Mouse (Mus musculus) E14TG2a.4 (cell line): ENCODE results near the gene Rdh19.
A peak's percentile ranks its signal among the peaks of the same experiment; 100 is the strongest.

ENCODE experiments used
- H3K27me3 ChIP-seq: 2 replicates; pipeline ENCODE4 v1.6.1; 2014; ENCODE audit warnings: low read length, control low read depth; ENCODE audit not compliant: insufficient read depth
- H3K36me3 ChIP-seq: 2 replicates; pipeline ENCODE4 v1.6.1; 2014; ENCODE audit warnings: low read length, control low read depth; ENCODE audit not compliant: insufficient read depth
- H3K4me1 ChIP-seq: replicated peaks from 2 replicates; pipeline ENCODE4 v1.6.1; 2014; ENCODE audit warnings: low read depth, low read length, control low read depth
- H3K4me3 ChIP-seq: replicated peaks from 2 replicates; pipeline ENCODE4 v1.5.1; 2014; ENCODE audit warnings: mild to moderate bottlenecking, low read length
- H3K9me3 ChIP-seq: 2 replicates; pipeline ENCODE4 v1.6.1; 2014; ENCODE audit warnings: low read length, control low read depth
- CTCF ChIP-seq: conservative IDR thresholded peaks from 2 replicates; pipeline ENCODE4 v1.5.1; 2014; ENCODE audit warnings: low read length
- NANOG ChIP-seq: IDR thresholded peaks from 2 replicates; pipeline ENCODE4 v1.6.1; 2014; ENCODE audit warnings: borderline replicate concordance, low read length, mixed read lengths
- POU5F1 ChIP-seq: IDR thresholded peaks from 2 replicates; pipeline ENCODE4 v1.6.1; 2014; ENCODE audit warnings: low read length, borderline replicate concordance

The Rdh19 gene

DNA sequence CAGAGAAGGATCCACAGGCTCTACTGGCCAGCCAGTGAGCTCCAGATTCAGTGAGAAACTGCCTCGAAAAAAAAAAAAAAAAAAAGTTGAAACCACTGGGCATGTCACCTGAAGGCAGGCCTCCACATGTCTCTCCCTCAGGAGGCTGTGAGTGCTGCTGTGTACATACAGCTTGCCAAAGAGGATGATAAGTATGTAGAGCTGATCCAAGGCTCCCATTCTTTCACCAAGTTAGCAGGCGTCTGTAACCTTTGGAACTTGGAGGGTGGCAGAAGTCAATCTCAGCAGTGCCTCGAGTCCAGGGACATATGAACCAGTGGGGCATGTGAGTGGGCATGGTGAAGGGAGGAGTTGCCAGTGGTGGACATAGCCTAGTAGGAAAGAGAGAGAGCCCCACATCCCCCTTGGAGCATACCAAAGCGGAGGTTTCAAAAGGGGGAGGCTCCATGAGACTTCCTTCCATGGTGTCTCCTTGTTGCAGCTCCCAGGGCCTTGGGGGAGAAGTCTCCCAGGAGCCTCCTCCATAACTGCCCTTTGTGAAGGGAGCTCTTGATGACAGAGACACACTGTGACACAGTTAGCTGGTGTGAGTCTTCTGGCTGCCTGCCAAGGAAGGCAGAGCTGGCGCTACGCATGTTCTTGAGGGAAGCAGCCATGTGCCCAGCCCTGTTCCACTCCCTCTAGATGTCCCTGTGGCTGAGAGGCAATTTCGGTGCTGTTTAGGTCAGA is 55.2 kb downstream of the Rdh19 start:
- Histone ChIP-seq H3K27me3 (0 out of 2 replicates have a peak, but pooled peaks cover 3% of the 10 kb centered on the region), H3K4me1 (peaks cover 75% of the 10 kb centered on the region), H3K9me3 (no peaks in the 10 kb centered on the region), H3K4me3 (0 out of 2 replicates have a peak overlapping the region, but pooled peaks have one; percentile 3), H3K36me3 (no peaks in the 10 kb centered on the region)
- no peak for TF ChIP-seq POU5F1
- TF ChIP-seq NANOG: no peak
- TF ChIP-seq CTCF: no peak

- Histone ChIP-seq H3K4me3 (0 out of 2 replicates have a peak overlapping the region, but pooled peaks have one; percentile 11), H3K27me3 (0 out of 2 replicates have a peak, but pooled peaks cover under 1% of the 10 kb centered on the region), H3K36me3 (no peaks in the 10 kb centered on the region), H3K9me3 (no peaks in the 10 kb centered on the region), H3K4me1 (peaks cover 67% of the 10 kb centered on the region)
- TF ChIP-seq POU5F1 (no peak), NANOG (peak; percentile 57; the same call in 1 of the 2 replicates), CTCF (no peak)
Measured at GRCm38 (mm10) chr10:127906138-127906537, 56.4 kb downstream of the Rdh19 start.

DNA sequence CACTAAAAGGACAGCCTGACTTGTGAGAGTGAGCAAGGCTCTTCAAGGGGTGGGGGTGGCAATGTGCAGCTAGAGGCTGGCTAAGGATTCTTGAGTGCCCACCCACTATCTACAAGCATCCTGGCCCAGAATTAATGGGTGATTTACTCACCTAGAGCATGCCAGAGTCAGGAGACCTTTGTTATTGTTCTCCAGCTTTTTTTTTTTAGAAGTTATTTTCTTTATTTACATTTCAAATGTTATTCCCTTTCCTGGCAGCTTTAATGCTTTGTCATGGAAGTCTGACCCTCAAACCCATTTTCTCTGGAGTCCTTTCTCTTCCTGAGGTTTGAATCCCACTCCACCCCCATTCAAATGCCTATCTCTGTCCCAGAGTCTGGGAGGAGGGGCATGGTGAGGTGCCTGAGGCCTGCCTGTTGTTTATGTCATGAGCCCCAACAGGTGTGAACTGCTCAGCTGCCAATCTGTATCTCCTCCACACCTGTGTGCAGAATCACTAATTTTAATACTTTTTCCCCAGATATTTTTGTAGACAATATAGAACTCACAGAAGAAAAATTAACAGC is 57.7 kb downstream of the Rdh19 start:
- H3K36me3 ChIP-seq: no peaks in the 10 kb centered on the region
- H3K4me3 ChIP-seq: peak overlapping the region; percentile 41
- TF ChIP-seq NANOG (peak; percentile 32; the same call in 1 of the 2 replicates), POU5F1 (no peak), CTCF (no peak)
- H3K27me3 ChIP-seq: no peaks in the 10 kb centered on the region
- H3K9me3 ChIP-seq: no peaks in the 10 kb centered on the region
- peaks cover 65% of the 10 kb centered on the region for H3K4me1 ChIP-seq
